Mouse (Mus musculus) embryonic stem cell, embryonic (primary cell): Measurements from ENCODE around the gene Papss1.

Experiments used
- CTCF ChIA-PET, 4 experiments: fragments of 300-600 bp in 2 of 4; fragments of 350-600 bp in 2 of 4; sonication (Branson Sonifier 250); formaldehyde crosslinking; loops; one replicate each; lab custom pipeline; 2022; ENCODE audit warnings: inconsistent platforms in 2 of 4; lab: Charles Lee
- POLR2A ChIA-PET, 4 experiments: fragments of 300-600 bp in 2 of 4; fragments of 350-600 bp in 2 of 4; sonication (Branson Sonifier 250); formaldehyde crosslinking; loops; one replicate each; lab custom pipeline; 2022; ENCODE audit warnings: antibody characterized with exemption in 4 of 4, inconsistent platforms in 1 of 4; lab: Charles Lee

Papss1 gene

DNA sequence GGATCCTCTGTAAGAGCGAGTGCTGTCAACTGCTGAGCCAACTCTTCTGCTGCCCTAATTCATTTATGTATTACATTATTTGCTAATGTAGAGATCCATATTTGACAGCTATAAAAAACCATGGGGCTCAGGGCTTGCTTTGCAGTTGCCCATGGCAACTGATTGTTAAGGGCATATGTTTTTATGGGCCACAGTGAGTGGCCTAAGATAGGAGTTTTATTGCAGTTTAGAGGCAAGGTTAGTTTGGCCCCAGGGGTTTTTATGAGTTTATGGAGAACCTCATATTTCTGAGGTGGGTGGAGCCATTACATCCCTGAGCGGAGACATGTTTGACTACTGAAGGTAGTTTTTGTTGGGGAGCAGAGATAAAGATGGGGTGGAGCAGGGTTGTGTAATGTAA is 1.7 kb downstream of the Papss1 start:
- ChIA-PET CTCF (no interaction called here), POLR2A (no interaction called here)

DNA sequence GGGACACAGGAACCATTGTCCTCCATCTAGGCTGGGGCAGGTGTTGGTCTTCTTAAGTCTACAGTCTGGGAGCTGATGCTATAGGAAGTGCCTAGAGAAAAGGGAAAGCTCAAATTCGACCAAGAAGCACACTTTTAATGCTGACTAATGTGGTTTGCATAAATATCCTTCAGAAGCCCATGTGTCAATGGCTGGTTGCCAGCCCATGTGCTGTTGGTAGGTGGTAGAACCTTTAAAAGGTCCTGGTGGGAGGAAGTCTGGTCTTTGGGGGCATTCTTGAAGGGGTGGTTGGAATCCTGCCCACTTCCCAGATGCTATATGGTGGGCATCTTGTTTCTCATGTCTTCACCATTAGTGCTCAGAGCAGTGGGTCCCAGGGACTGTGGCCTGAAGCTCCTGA is 5.9 kb downstream of the Papss1 start:
- CTCF ChIA-PET, result no interaction called here
- POLR2A ChIA-PET, result no interaction called here

- CTCF ChIA-PET, result no interaction called here
- POLR2A ChIA-PET, result interaction anchor here in 2 of 4 experiments (0.6 to 1.1 kb wide), 2 partner anchors 9 to 31 kb away, joined by 3 read pairs; partner anchors contain the start of gene Papss1 (in 1 of the 2)
Observed at GRCm38 (mm10) chr3:131573555-131573954, 9.0 kb downstream of the Papss1 start.

DNA sequence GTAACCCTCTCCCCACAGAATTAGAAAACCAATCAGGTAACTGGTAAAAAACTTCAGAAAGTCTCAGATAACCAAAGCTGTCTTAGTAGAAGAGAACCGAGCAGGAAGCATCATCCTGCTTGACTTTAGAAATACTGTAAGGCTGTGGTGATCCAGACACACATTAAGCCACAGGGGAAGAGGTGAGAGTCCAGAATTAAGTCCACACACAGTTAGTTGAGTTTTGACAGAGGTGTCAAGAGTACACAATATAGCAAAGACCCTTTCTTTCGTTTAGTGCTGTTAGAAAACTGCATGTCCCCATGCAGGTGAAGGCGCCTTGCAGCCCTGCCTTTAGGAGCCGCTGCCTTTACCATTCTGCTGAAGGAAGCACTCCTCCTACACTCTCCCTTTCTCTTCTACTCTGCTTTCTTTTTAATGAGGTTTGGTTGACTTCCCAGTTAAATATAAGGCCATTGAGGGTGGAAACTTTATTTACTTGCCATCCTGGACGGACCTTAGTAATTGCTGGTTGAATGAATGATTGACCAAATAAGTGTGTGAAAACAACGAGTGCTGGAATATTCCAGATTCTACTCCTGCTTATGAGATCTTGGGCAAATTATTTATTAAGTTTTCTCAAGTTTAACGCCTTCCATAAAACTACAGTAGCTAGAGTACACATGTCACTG is 14.0 kb downstream of the Papss1 start:
- CTCF ChIA-PET, result interaction anchor here in 1 of 4 experiments (0.9 kb wide), 1 partner anchor 11 kb away, joined by 4 read pairs; no protein-coding TSS in a partner anchor

DNA sequence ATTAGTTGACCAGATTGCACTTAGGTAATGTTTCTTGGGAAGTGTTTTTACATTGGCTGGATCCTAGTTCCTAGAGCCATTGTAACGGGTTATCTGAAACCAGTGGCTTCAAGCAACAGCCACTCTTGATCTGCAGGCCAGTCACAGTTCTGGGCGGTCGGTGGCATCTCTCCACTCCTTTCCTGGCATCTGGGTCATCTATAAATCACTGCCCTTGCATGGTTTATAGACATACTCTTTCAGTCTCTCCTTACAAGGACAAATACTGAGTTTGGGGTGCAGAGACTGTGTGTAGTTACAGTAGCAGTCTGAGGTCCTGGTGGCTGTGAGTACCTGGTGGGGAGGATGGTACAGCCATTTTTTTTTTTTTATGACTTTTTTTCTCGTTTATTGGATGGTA is 15.5 kb downstream of the Papss1 start:
- CTCF ChIA-PET, result no interaction called here
- POLR2A ChIA-PET, result no interaction called here

More for the DNA sequence above, 14.0 kb downstream of the Papss1 start:
- POLR2A ChIA-PET, result no interaction called here

GRCm38 (mm10) chr3:131581096-131581495 is 16.5 kb downstream of the Papss1 start:
- POLR2A ChIA-PET, result no interaction called here

GRCm38 (mm10) chr3:131586818-131587217 is 22.2 kb downstream of the Papss1 start:
- POLR2A ChIA-PET, result no interaction called here
- CTCF ChIA-PET, result interaction anchor here in 1 of 4 experiments (0.6 kb wide), 1 partner anchor 304 kb away, joined by 4 read pairs; no protein-coding TSS in a partner anchor

More at GRCm38 (mm10) chr3:131581096-131581495, 16.5 kb downstream of the Papss1 start:
- CTCF ChIA-PET, result interaction anchor here in 1 of 4 experiments (0.5 kb wide), 1 partner anchor 295 kb away, joined by 3 read pairs; no protein-coding TSS in a partner anchor

DNA sequence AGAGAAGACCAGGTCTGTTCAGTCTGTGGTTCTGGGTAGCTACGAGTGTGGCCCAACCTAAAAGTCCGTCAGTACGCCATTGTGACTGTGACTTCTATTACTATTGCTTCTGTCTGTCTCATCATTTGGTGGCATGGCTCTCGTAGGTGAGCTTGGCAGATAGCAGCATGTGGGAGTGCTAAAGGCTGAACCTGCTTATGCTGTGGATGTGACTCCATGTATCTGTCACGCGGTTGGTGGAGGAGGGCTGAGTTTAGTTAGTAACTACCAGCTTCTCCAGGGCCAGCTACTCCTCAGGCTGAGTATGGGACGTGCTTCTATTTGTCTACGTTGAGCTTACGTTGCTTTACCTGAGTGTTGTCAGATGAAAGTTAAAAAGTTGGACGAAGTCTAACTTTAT is 23.4 kb downstream of the Papss1 start:
- ChIA-PET CTCF (interaction anchor here in 1 of 4 experiments (0.8 to 1.2 kb wide), 2 partner anchors 240 to 293 kb away, joined by 3 to 5 read pairs; no protein-coding TSS in a partner anchor), POLR2A (no interaction called here)

GRCm38 (mm10) chr3:131593143-131593798 is 28.7 kb downstream of the Papss1 start:
- ChIA-PET POLR2A (no interaction called here), CTCF (no interaction called here)

GRCm38 (mm10) chr3:131594361-131594760 is 29.8 kb downstream of the Papss1 start:
- CTCF ChIA-PET, result no interaction called here
- POLR2A ChIA-PET, result no interaction called here

DNA sequence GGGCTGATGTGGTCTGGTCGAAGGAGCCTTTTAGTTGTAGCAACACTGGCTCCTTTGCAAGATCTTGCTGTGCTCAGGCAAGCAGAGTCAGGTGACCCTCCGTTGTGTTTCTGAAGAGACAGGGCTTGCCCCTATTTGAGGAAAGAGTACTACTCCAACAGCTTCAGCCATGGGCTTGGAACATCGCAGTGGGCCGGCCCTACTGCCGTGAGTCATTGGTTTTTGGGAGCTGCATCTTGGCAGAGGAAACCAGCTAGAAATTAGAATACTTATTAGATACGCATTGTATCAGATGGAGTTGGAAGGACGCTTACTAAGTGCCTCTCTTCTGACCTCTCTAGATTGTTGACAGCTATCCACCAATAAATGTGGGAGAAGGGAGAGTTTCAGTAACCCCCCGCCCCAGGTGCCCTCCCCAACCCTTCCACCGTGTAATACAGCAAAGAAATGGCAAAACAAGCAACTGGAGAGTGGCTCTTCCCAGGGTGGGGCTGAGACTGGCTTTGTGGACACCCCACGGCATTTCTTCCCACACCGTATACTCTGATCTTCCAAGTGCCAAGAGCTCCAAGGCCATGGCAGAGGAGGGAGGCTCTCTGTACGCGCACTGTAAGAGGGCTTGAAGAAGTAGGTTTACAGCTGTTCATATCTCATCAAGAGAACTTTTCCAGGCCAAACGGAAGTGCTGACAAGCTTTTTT is 31.1 kb downstream of the Papss1 start:
- POLR2A ChIA-PET, result no interaction called here

DNA sequence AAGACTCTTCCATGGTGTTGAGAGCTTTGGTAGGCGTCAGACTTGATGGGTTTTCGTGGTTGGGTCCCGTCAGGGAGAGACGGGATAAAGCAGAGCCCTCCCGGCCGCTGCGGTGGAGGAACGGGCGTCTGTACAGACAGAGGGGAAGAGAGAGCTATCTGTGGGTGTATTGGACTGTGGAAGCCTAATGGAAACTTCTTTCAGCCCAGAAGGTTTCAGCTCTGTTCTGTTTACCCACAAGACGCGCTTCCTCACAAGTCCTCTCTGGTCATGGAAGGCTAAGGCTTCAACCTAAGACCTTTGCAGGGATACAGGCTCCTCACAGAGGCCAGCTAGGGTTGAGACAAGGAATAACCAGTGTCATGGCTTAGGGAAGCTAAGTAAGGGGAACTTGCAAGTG is 36.2 kb downstream of the Papss1 start:
- CTCF ChIA-PET, result interaction anchor here in 1 of 4 experiments (0.6 kb wide), 1 partner anchor 906 kb away, joined by 3 read pairs; no protein-coding TSS in a partner anchor
- POLR2A ChIA-PET, result interaction anchor here in 1 of 4 experiments (1.3 kb wide), 1 partner anchor 36 kb away, joined by 4 read pairs; the partner anchor contains the start of gene Papss1

More for the DNA sequence above, 31.1 kb downstream of the Papss1 start:
- CTCF ChIA-PET, result no interaction called here

GRCm38 (mm10) chr3:131601366-131601765 is 36.8 kb downstream of the Papss1 start:
- POLR2A ChIA-PET, result interaction anchor here in 1 of 4 experiments (1.3 kb wide), 1 partner anchor 37 kb away, joined by 4 read pairs; the partner anchor contains the start of gene Papss1
- CTCF ChIA-PET, result no interaction called here

DNA sequence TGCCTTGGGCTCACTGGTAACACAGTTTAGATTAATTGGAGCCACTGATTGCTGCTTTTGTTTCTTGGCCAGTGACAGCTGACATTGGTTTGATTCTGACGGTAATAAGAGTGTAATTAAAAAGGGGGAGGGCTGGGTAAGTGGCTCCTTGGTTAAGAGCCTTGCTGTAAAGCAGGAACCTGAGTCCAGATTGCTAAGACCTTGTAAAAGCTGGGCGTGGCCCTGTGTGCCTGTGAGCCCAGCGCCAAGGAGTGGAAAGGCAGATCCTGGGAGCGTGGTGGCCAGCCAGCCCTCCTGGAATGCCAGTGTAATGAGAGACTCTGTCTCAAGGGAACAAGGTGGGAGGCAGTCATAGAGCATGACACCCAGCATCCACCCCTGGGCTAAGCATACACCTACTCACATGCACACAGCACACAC is 38.4 kb downstream of the Papss1 start:
- ChIA-PET POLR2A (no interaction called here), CTCF (no interaction called here)

DNA sequence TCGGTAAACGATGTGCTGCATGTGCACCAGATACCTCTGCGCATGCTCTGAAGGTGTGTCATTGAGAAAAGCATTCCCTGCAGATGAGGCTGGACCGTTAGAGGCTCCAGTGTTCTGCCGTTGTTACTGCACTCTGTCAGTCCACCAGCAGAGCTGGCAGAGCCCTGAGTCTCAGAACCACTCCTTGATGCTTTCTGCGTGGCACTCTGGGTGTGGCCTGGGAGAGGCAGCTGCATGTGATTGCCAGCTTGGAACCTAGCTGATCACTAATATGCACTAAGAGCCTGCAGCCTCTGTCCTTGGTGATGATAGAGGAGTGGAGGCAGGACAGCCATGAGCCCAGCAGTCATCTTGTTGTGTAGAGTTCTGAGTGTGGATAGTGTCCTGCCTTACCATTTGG is 43.5 kb downstream of the Papss1 start:
- CTCF ChIA-PET, result no interaction called here

GRCm38 (mm10) chr3:131609651-131610050 is 45.1 kb downstream of the Papss1 start:
- POLR2A ChIA-PET, result no interaction called here
- CTCF ChIA-PET, result no interaction called here

More for the DNA sequence above, 43.5 kb downstream of the Papss1 start:
- POLR2A ChIA-PET, result interaction anchor here in 1 of 4 experiments (2.0 kb wide), 1 partner anchor 43 kb away, joined by 5 read pairs; the partner anchor contains the start of gene Papss1

- CTCF ChIA-PET, result interaction anchor here in 1 of 4 experiments (1.1 kb wide), 1 partner anchor 325 kb away, joined by 4 read pairs; no protein-coding TSS in a partner anchor
- POLR2A ChIA-PET, result no interaction called here
Observed at GRCm38 (mm10) chr3:131610595-131610994, 46.0 kb downstream of the Papss1 start.

DNA sequence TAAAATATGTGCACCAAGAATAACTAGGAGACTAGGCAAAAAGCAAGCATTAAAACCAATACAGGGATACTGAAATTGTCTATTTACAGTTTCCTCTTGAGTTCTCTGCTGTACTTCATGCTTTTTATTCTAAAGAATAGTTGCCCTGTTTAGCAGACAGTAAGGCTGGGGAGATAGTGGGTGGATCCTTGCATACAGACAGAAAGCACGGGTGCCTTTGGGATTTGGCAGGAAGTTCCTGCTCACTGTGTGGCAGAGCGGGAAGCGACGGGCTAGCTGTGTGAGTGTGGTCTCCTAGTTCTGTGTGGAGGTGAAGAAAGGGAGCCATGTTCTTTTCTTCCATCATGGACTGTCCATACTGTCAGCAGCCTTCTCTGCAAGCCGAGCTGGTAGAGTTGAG is 48.3 kb downstream of the Papss1 start:
- ChIA-PET POLR2A (no interaction called here), CTCF (no interaction called here)

DNA sequence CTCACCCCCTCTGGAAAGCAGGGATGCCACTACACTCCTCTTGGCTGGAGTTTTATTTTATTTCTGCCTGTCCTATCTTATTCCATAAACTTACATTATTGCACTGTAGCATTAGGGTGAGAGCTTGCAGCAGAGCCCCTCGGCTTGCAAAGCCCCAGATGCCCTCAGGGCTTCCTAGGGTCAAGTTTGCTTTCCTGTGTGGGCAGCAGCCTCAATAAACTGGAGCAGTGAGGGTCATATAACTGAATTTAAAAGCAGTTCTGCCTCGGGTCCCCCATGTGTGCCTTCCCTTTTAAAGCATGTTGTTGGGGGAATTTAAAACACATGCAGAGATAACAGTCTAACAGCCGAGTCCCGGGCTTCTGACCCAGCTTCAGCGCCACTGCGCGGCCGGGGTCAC is 49.5 kb downstream of the Papss1 start:
- CTCF ChIA-PET, result interaction anchor here in 1 of 4 experiments (0.7 kb wide), 1 partner anchor 249 kb away, joined by 3 read pairs; no protein-coding TSS in a partner anchor
- POLR2A ChIA-PET, result interaction anchor here in 1 of 4 experiments (1.0 kb wide), 1 partner anchor 15 kb away, joined by 3 read pairs; no protein-coding TSS in a partner anchor
